ENCODE assay signal across 9 mouse cellular contexts in the genomic region with DNA sequence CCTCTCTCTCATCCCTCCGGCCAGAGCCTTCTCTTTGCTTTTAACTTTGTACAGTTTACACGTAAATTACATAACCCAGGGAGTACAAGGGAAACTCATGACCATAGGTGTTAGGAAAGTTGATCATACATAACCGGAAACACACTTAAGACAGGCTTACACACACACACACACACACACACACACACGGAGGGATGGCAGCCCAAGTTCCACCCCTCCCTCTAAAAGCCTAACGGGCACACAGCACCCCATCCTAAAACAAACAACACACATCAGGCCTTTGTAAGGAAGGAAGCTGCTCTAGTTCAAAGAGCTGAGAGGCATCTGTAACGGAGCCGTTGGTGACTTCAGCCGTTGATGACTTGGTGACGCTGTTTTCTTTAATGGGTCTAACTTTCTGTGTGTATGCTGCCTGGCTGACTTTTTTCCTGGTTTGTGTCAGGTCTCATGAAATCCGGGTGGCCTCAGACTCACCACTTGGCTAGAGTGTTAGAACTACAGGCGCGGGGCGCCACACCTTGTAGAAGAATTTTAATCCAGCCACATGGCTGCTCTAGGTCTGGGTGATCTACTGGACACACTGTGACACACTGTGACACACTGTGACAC. TPM values are rescaled to one million over a fixed set of nuclear protein-coding genes. Genes with fewer than 3 reads are reported as not detected.
DNase-seq lines count a peak whose midpoint lies in the region; ATAC-seq and TF ChIP-seq lines count a peak whose summit lies in the region.
"Had no signal": no experiment of that assay in that cellular context is flagged by ENCODE, and none has a peak within 500 bp of the region (broad histone marks: within the 10 kb centered on the region; RNA-seq: fewer than 3 reads in every experiment).

No protein-coding gene starts in this region.

- no peak overlapping the region for H3K4me3 ChIP-seq in hindbrain, embryonic 11.5 days (ENCODE audit: low read depth, low read length)
- no peak overlapping the region for H3K4me3 ChIP-seq in hindbrain, postnatal 0 days (ENCODE audit: low read length)
- H3K4me3 ChIP-seq in liver, postnatal 0 days (ENCODE audit: low read depth, low read length), result no peak overlapping the region
- H3K4me3 ChIP-seq in stomach, embryonic 15.5 days (replicated peaks), result no peak overlapping the region

- TF ChIP-seq EP300 in liver, postnatal 0 days (IDR thresholded peaks at IDR 0.05; ENCODE audit: low read depth), result no peak

- DNase-seq in hindbrain, embryonic 11.5 days (ENCODE audit: low spot score), result no peak
- no peak for DNase-seq in hindbrain, postnatal 0 days (ENCODE audit: low spot score)
- DNase-seq in liver, postnatal 0 days, result no peak
- DNase-seq in gastrocnemius, postnatal 10 days, result no peak
- DNase-seq in layer of hippocampus, adult 9-11 months, result no peak
- DNase-seq in layer of hippocampus, adult 8-10 months (ENCODE audit: low spot score in 2 of 2), result no peak

- peaks cover 8% of the 10 kb centered on the region; the same call in 1 of the 2 replicates for H3K4me1 ChIP-seq in hindbrain, embryonic 11.5 days (replicated peaks; ENCODE audit: control insufficient read depth, insufficient read depth, low read length)
- peaks cover 9% of the 10 kb centered on the region for H3K4me1 ChIP-seq in hindbrain, postnatal 0 days (ENCODE audit: insufficient read depth, low read length)
- peaks cover 38% of the 10 kb centered on the region for H3K4me1 ChIP-seq in liver, postnatal 0 days (ENCODE audit: insufficient read depth)
- no peaks in the 10 kb centered on the region for H3K4me1 ChIP-seq in stomach, embryonic 15.5 days

- no peaks in the 10 kb centered on the region for H3K36me3 ChIP-seq in hindbrain, embryonic 11.5 days (ENCODE audit: control insufficient read depth, insufficient read depth, low read length)
- no peaks in the 10 kb centered on the region for H3K36me3 ChIP-seq in hindbrain, postnatal 0 days (ENCODE audit: insufficient read depth, low read length)
- no peaks in the 10 kb centered on the region; the same call in 1 of the 2 replicates for H3K36me3 ChIP-seq in liver, postnatal 0 days (replicated peaks; ENCODE audit: insufficient read depth, low read length)
- H3K36me3 ChIP-seq in stomach, embryonic 15.5 days, result no peaks in the 10 kb centered on the region

- no peak for ATAC-seq in hindbrain, embryonic 11.5 days (ENCODE audit: low FRiP score)
- ATAC-seq in hindbrain, postnatal 0 days, result no peak
- peak; percentile 31 for ATAC-seq in common myeloid progenitor, adult 5-6 weeks (replicated peaks; ENCODE audit: low read depth, poor library complexity, severe bottlenecking)
- peak; percentile 35 for ATAC-seq in liver, postnatal 0 days
- no peak for ATAC-seq in stomach, embryonic 15.5 days (ENCODE audit: insufficient read depth, low FRiP score, low read depth)

- H3K9me3 ChIP-seq in hindbrain, embryonic 11.5 days (ENCODE audit: control insufficient read depth, low read length), result no peaks in the 10 kb centered on the region
- no peaks in the 10 kb centered on the region for H3K9me3 ChIP-seq in hindbrain, postnatal 0 days (ENCODE audit: low read length)
- no peaks in the 10 kb centered on the region for H3K9me3 ChIP-seq in liver, postnatal 0 days (ENCODE audit: low read length)
- no peaks in the 10 kb centered on the region for H3K9me3 ChIP-seq in stomach, embryonic 15.5 days

- H3K9ac ChIP-seq in hindbrain, embryonic 11.5 days (ENCODE audit: low read depth, low read length), result no peak overlapping the region
- H3K9ac ChIP-seq in hindbrain, postnatal 0 days (replicated peaks; ENCODE audit: low read length), result no peak overlapping the region
- no peak overlapping the region for H3K9ac ChIP-seq in liver, postnatal 0 days (replicated peaks)
- no peak overlapping the region for H3K9ac ChIP-seq in stomach, embryonic 15.5 days

- H3K27me3 ChIP-seq in hindbrain, embryonic 11.5 days (ENCODE audit: control insufficient read depth, insufficient read depth, low read length), result no peaks in the 10 kb centered on the region
- no peaks in the 10 kb centered on the region for H3K27me3 ChIP-seq in hindbrain, postnatal 0 days (ENCODE audit: insufficient read depth, low read length)
- no peaks in the 10 kb centered on the region for H3K27me3 ChIP-seq in liver, postnatal 0 days (ENCODE audit: insufficient read depth, low read length)
- H3K27me3 ChIP-seq in stomach, embryonic 15.5 days (replicated peaks), result no peaks in the 10 kb centered on the region

- H3K27ac ChIP-seq in hindbrain, embryonic 11.5 days (ENCODE audit: low read depth, low read length), result peak overlapping the region; percentile 51; the same call in 1 of the 2 replicates
- H3K27ac ChIP-seq in hindbrain, postnatal 0 days, result no peak overlapping the region
- peak overlapping the region; percentile 84 for H3K27ac ChIP-seq in liver, postnatal 0 days (ENCODE audit: low read depth)
- H3K27ac ChIP-seq in stomach, embryonic 15.5 days, result peak overlapping the region; percentile 64

- WGBS in hindbrain, embryonic 11.5 days, result 69% methylated on average over 13 of the region's 13 CpGs
- WGBS in hindbrain, postnatal 0 days, result 65% methylated on average over 13 of the region's 13 CpGs
- WGBS in liver, postnatal 0 days (ENCODE audit: insufficient replicate concordance), result 43% methylated on average over 13 of the region's 13 CpGs
- WGBS in stomach, embryonic 15.5 days, result 45% methylated on average over 13 of the region's 13 CpGs

- H3K4me2 ChIP-seq in hindbrain, embryonic 11.5 days (replicated peaks; ENCODE audit: low read depth, low read length), result no peak overlapping the region
- no peak overlapping the region for H3K4me2 ChIP-seq in hindbrain, postnatal 0 days (ENCODE audit: low read depth, low read length)
- peak overlapping the region; percentile 45 for H3K4me2 ChIP-seq in liver, postnatal 0 days (ENCODE audit: low read depth, low read length)
- no peak overlapping the region for H3K4me2 ChIP-seq in stomach, embryonic 15.5 days

- no peak for TF ChIP-seq CTCF in hindbrain, postnatal 0 days (IDR thresholded peaks at IDR 0.05; ENCODE audit: low read depth)
- no peak for TF ChIP-seq CTCF in liver, postnatal 0 days (IDR thresholded peaks at IDR 0.05; ENCODE audit: low read depth)

RNA-seq across cellular contexts. Expression of a gene that starts 44.3 kb away (rescaled TPM):
- polyA plus RNA-seq in hindbrain, embryonic 11.5 days (2014; fragmentation: Nextera tagmentation; extraction: Ambion mirVana), result 266 and 290 TPM in 2 replicates
- total RNA-seq in hindbrain, postnatal 0 days (2014; rRNA removed), result 217 and 280 TPM in 2 replicates
- polyA plus RNA-seq in hindbrain, postnatal 0 days (2015; fragmentation: Nextera tagmentation; extraction: Ambion mirVana), result 294 and 315 TPM in 2 replicates
- total RNA-seq in common myeloid progenitor, adult 5-6 weeks (2017), result 0.34 and 0.64 TPM in 2 replicates
- polyA plus RNA-seq in liver, postnatal 0 days (2015; fragmentation: Nextera tagmentation; extraction: Ambion mirVana), result not detected in 2 replicates
- 11.9 and 13.7 TPM in 2 replicates for polyA plus RNA-seq in stomach, embryonic 15.5 days (2015; fragmentation: Nextera tagmentation; extraction: Ambion mirVana)
- total RNA-seq in gastrocnemius, postnatal 10 days (2021), result under 1 TPM; 0.38 to 0.40 TPM
- total RNA-seq in layer of hippocampus, adult 8-10 months (2022), result 100 to 1,000 TPM; 144 to 177 (median 163) TPM
- total RNA-seq: heart, postnatal 14 days had no signal

RNA-seq across cellular contexts. Expression of a gene that starts 44.7 kb away (rescaled TPM):
- polyA plus RNA-seq in hindbrain, embryonic 11.5 days (2014; fragmentation: Nextera tagmentation; extraction: Ambion mirVana), result 81.5 and 90.6 TPM in 2 replicates
- total RNA-seq in hindbrain, postnatal 0 days (2014; rRNA removed), result 43.4 and 44.2 TPM in 2 replicates
- polyA plus RNA-seq in hindbrain, postnatal 0 days (2015; fragmentation: Nextera tagmentation; extraction: Ambion mirVana), result 79.8 and 80.7 TPM in 2 replicates
- 98.9 and 107 TPM in 2 replicates for total RNA-seq in common myeloid progenitor, adult 5-6 weeks (2017)
- 30.2 and 36.1 TPM in 2 replicates for polyA plus RNA-seq in liver, postnatal 0 days (2015; fragmentation: Nextera tagmentation; extraction: Ambion mirVana)
- 69.4 and 76.6 TPM in 2 replicates for polyA plus RNA-seq in stomach, embryonic 15.5 days (2015; fragmentation: Nextera tagmentation; extraction: Ambion mirVana)
- 10 to 100 TPM; 33.4 to 34.7 TPM for total RNA-seq in gastrocnemius, postnatal 10 days (2021)
- 100 to 1,000 TPM in 1 of 4 experiments, 10 to 100 TPM in 3; 72.5 to 101 (median 83.1) TPM for total RNA-seq in layer of hippocampus, adult 8-10 months (2022)

Comparison
In these comparisons a context has a peak if more than half of its experiments do, and no peak if none do; other contexts are left out.
1. ATAC-seq: peak in common myeloid progenitor, adult 5-6 weeks (single experiment) and liver, postnatal 0 days (single experiment); none in hindbrain, embryonic 11.5 days (single experiment), hindbrain, postnatal 0 days (single experiment) and stomach, embryonic 15.5 days (single experiment).
2. RNA of a gene that starts 44.3 kb away (total RNA-seq): 217 to 280 TPM in hindbrain, postnatal 0 days and 144 to 177 TPM in layer of hippocampus, adult 8-10 months; 0.34 to 0.64 TPM in common myeloid progenitor, adult 5-6 weeks and 0.38 to 0.40 TPM in gastrocnemius, postnatal 10 days; every median in the first group is over 10 times any median in the second.